In genomic region chr9:106477649-106478048, GRCm38 (mm10) we compare ENCODE assay signal across 1 mouse cellular context.
TF ChIP-seq lines count a peak whose summit lies in the region.

No protein-coding gene starts in this region.

TF ChIP-seq in MEL, 35 proteins besides CTCF, POLR2A, EP300 and RAD21 (continued from another document):
- TF ChIP-seq MYC (IDR thresholded peaks at IDR 0.05; ENCODE audit: low read depth, low read length) (no peak), TAL1 (IDR thresholded peaks at IDR 0.05; ENCODE audit: low read length) (no peak), TCF12 (IDR thresholded peaks at IDR 0.05; ENCODE audit: low read depth, low read length) (no peak; the same call in 1 of the 2 replicates), ETS1 (IDR thresholded peaks at IDR 0.05; ENCODE audit: low read depth, low read length) (peak; percentile 31; the same call in 1 of the 2 replicates), ZC3H11A (IDR thresholded peaks at IDR 0.05; ENCODE audit: low read depth, low read length) (no peak), POLR2AphosphoS5 (IDR thresholded peaks at IDR 0.05; ENCODE audit: borderline replicate concordance, low read depth, low read length) (no peak), MAX (IDR thresholded peaks at IDR 0.05; ENCODE audit: low read length) (no peak), ZKSCAN1 (IDR thresholded peaks at IDR 0.05; ENCODE audit: low read depth, low read length) (no peak), MAZ (IDR thresholded peaks at IDR 0.05; ENCODE audit: low read depth, low read length) (0 out of 2 replicates have a peak, but pooled peaks have one; percentile 46), CHD1 (IDR thresholded peaks at IDR 0.05; ENCODE audit: low read depth, low read length) (no peak)
